Mouse (Mus musculus): ENCODE measurements around the gene Adgrd1. TPM values are rescaled to one million over a fixed set of nuclear protein-coding genes. Genes with fewer than 3 reads are reported as not detected.

The Adgrd1 gene
- 0.09 and 0.13 TPM in 2 replicates for polyA plus RNA-seq (2012; rRNA removed)
- 0.09 and 0.14 TPM in 2 replicates for polyA plus RNA-seq (2014; fragmentation: Nextera tagmentation; extraction: Ambion mirVana)

GRCm38 (mm10) chr5:129096511-129096910, at the start of gene Adgrd1:
Gene Adgrd1, plus strand, starts transcription at chr5:129096750.
- ATAC-seq (ENCODE audit: insufficient read depth) = no peak
- no peak within 1 kb of the TSS for H3K4me2 ChIP-seq (ENCODE audit: low read depth)
- H3K36me3 ChIP-seq (replicated peaks; ENCODE audit: control insufficient read depth, insufficient read depth, low read depth) = no peaks in the 10 kb centered on the region
- no peaks in the 10 kb centered on the region for H3K27me3 ChIP-seq (ENCODE audit: control insufficient read depth, insufficient read depth, low read length)
- no peak for TF ChIP-seq CTCF (IDR thresholded peaks at IDR 0.05; ENCODE audit: low read depth)
- TF ChIP-seq EP300 (IDR thresholded peaks at IDR 0.05; ENCODE audit: low read depth) = no peak
- H3K9me3 ChIP-seq (ENCODE audit: control insufficient read depth, low read length) = no peaks in the 10 kb centered on the region
- no peak for DNase-seq (ENCODE audit: low read depth in 3 of 3, low spot score in 3 of 3)
- WGBS (ENCODE audit: insufficient replicate concordance) = 40% methylated on average over 6 of the region's 6 CpGs
- H3K4me3 ChIP-seq (ENCODE audit: insufficient read depth in 1 of 2, low read depth in 2 of 2, low read length in 2 of 2) = no peak within 1 kb of the TSS
- H3K27ac ChIP-seq = no peak within 1 kb of the TSS
- H3K4me1 ChIP-seq (replicated peaks; ENCODE audit: control insufficient read depth in 2 of 2, insufficient read depth in 2 of 2, low read length in 1 of 2) = no peaks in the 10 kb centered on the region
- no peak within 1 kb of the TSS for H3K9ac ChIP-seq (replicated peaks)

GRCm38 (mm10) chr5:129049372-129049771, 47.2 kb upstream of the Adgrd1 start:
- ATAC-seq (ENCODE audit: insufficient read depth) (no peak), DNase-seq (ENCODE audit: low read depth in 3 of 3, low spot score in 3 of 3) (no peak)
- Histone ChIP-seq H3K27me3 (ENCODE audit: control insufficient read depth, insufficient read depth, low read length) (no peaks in the 10 kb centered on the region), H3K4me1 (replicated peaks; ENCODE audit: control insufficient read depth in 2 of 2, insufficient read depth in 2 of 2, low read length in 1 of 2) (no peaks in the 10 kb centered on the region), H3K4me3 (ENCODE audit: insufficient read depth in 1 of 2, low read depth in 2 of 2, low read length in 2 of 2) (no peak overlapping the region), H3K36me3 (replicated peaks; ENCODE audit: control insufficient read depth, insufficient read depth, low read depth) (no peaks in the 10 kb centered on the region), H3K9me3 (ENCODE audit: control insufficient read depth, low read length) (no peaks in the 10 kb centered on the region), H3K27ac (no peak overlapping the region), H3K4me2 (ENCODE audit: low read depth) (no peak overlapping the region), H3K9ac (replicated peaks) (no peak overlapping the region)
- TF ChIP-seq EP300 (IDR thresholded peaks at IDR 0.05; ENCODE audit: low read depth) = no peak
- TF ChIP-seq CTCF (IDR thresholded peaks at IDR 0.05; ENCODE audit: low read depth) = no peak
- 70% methylated on average over 9 of the region's 9 CpGs for WGBS (ENCODE audit: insufficient replicate concordance)

- no peak overlapping the region for H3K27ac ChIP-seq
- no peaks in the 10 kb centered on the region for H3K9me3 ChIP-seq (ENCODE audit: control insufficient read depth, low read length)
- no peak overlapping the region for H3K9ac ChIP-seq (replicated peaks)
- WGBS (ENCODE audit: insufficient replicate concordance) = 46% methylated on average over 3 of the region's 3 CpGs
- DNase-seq (ENCODE audit: low read depth in 3 of 3, low spot score in 3 of 3) (no peak), ATAC-seq (ENCODE audit: insufficient read depth) (no peak)
- TF ChIP-seq CTCF (IDR thresholded peaks at IDR 0.05; ENCODE audit: low read depth) = no peak
- TF ChIP-seq EP300 (IDR thresholded peaks at IDR 0.05; ENCODE audit: low read depth) = no peak
- H3K4me3 ChIP-seq (ENCODE audit: insufficient read depth in 1 of 2, low read depth in 2 of 2, low read length in 2 of 2) = no peak overlapping the region
- H3K27me3 ChIP-seq (ENCODE audit: control insufficient read depth, insufficient read depth, low read length) = no peaks in the 10 kb centered on the region
- H3K4me2 ChIP-seq (ENCODE audit: low read depth) = no peak overlapping the region
- H3K36me3 ChIP-seq (replicated peaks; ENCODE audit: control insufficient read depth, insufficient read depth, low read depth) = no peaks in the 10 kb centered on the region
- H3K4me1 ChIP-seq (replicated peaks; ENCODE audit: control insufficient read depth in 2 of 2, insufficient read depth in 2 of 2, low read length in 1 of 2) = no peaks in the 10 kb centered on the region
Observed at GRCm38 (mm10) chr5:129051910-129052309, 44.6 kb upstream of the Adgrd1 start.

DNA sequence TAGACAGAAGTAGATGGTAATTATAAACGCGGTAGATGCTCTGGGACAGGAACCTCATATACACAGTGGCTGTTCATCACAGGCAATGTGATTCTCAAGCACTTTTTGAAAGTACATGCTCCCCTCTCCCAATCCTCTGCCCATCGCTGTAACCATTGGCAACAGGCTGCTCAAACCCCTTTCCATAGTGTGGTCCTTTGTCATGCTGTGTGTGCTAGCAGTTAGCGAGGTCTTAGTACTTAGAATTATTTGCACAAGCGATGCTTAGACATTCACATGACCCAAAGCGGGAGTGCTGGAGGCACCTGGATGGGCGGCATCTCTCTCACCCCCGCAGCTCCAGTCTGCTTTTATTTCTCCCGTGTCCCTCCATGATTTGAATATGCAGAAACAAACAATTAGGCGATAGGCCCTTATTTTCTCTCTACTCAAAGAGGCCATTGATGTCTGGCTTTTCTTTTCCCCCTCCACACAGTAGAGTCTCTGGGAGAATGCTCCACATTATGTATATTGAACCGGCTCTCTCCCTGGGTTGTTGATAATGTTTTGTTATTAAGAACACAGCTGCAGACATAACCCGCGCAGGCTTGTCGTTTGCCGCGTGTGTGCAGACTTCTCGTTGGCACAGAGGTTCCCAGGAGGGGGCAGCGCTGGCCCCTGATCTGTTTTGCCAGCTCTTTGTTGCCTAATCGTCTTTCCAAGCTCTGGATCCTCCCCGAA, 43.8 kb upstream of the Adgrd1 start:
- WGBS (ENCODE audit: insufficient replicate concordance) = 36% methylated on average over 20 of the region's 20 CpGs
- Histone ChIP-seq H3K4me2 (ENCODE audit: low read depth) (no peak overlapping the region), H3K4me3 (ENCODE audit: insufficient read depth in 1 of 2, low read depth in 2 of 2, low read length in 2 of 2) (no peak overlapping the region), H3K27ac (no peak overlapping the region), H3K9me3 (ENCODE audit: control insufficient read depth, low read length) (no peaks in the 10 kb centered on the region), H3K27me3 (ENCODE audit: control insufficient read depth, insufficient read depth, low read length) (no peaks in the 10 kb centered on the region), H3K4me1 (replicated peaks; ENCODE audit: control insufficient read depth in 2 of 2, insufficient read depth in 2 of 2, low read length in 1 of 2) (no peaks in the 10 kb centered on the region), H3K36me3 (replicated peaks; ENCODE audit: control insufficient read depth, insufficient read depth, low read depth) (no peaks in the 10 kb centered on the region), H3K9ac (replicated peaks) (no peak overlapping the region)
- DNase-seq (ENCODE audit: low read depth in 3 of 3, low spot score in 3 of 3) (no peak), ATAC-seq (ENCODE audit: insufficient read depth) (no peak)
- TF ChIP-seq CTCF (IDR thresholded peaks at IDR 0.05; ENCODE audit: low read depth) = no peak
- no peak for TF ChIP-seq EP300 (IDR thresholded peaks at IDR 0.05; ENCODE audit: low read depth)

DNA sequence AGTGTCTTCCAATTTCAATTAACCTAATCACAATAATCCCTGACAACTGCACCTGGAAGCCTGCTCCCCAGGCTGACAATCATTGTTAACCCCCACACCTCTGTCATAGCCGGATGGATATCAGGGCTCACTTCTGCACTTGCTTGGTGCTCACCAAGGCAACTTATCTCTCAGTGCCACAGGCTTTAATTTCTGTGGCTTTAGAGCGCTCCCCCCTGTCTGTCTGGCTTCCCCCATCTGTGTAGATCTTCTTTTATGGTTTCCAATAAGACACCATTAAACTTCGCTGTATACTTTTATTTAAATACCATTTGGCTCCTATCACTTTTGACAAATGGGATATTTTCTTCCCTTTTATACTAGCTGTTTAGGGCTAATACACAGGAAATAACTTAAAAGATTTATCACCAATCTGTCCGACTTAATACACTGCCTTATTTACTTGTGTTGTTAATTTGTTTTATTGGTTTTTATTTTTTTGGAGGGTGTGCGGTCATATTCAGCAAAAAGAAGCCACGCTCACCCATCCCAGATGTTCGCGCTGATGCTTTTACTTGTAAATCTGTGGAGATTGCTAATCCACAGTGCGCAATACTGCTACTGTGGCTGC, 41.8 kb upstream of the Adgrd1 start:
- H3K4me1 ChIP-seq (replicated peaks; ENCODE audit: control insufficient read depth in 2 of 2, insufficient read depth in 2 of 2, low read length in 1 of 2) = no peaks in the 10 kb centered on the region
- WGBS (ENCODE audit: insufficient replicate concordance) = 62% methylated on average over 9 of the region's 9 CpGs
- H3K4me3 ChIP-seq (ENCODE audit: insufficient read depth in 1 of 2, low read depth in 2 of 2, low read length in 2 of 2) = no peak overlapping the region
- TF ChIP-seq EP300 (IDR thresholded peaks at IDR 0.05; ENCODE audit: low read depth) = no peak
- no peak for TF ChIP-seq CTCF (IDR thresholded peaks at IDR 0.05; ENCODE audit: low read depth)
- ATAC-seq (ENCODE audit: insufficient read depth) (no peak), DNase-seq (ENCODE audit: low read depth in 3 of 3, low spot score in 3 of 3) (no peak)
- no peak overlapping the region for H3K27ac ChIP-seq
- no peak overlapping the region for H3K4me2 ChIP-seq (ENCODE audit: low read depth)
- no peaks in the 10 kb centered on the region for H3K27me3 ChIP-seq (ENCODE audit: control insufficient read depth, insufficient read depth, low read length)
- H3K9me3 ChIP-seq (ENCODE audit: control insufficient read depth, low read length) = no peaks in the 10 kb centered on the region
- no peak overlapping the region for H3K9ac ChIP-seq (replicated peaks)
- H3K36me3 ChIP-seq (replicated peaks; ENCODE audit: control insufficient read depth, insufficient read depth, low read depth) = no peaks in the 10 kb centered on the region
